Mouse (Mus musculus) bone marrow macrophage, adult 2 months (primary cell): ENCODE data around the gene Fam241b.

Experiments used
- CTCF ChIP-seq: IDR thresholded peaks from 2 replicates; pipeline ENCODE4 v1.5.1; 2012; ENCODE audit warnings: low read depth, mild to moderate bottlenecking, low read length, moderate library complexity
- POLR2A ChIP-seq: IDR thresholded peaks from 2 replicates; pipeline ENCODE4 v1.6.1; 2012; ENCODE audit warnings: mild to moderate bottlenecking, low read depth, low read length, borderline replicate concordance

DNA sequence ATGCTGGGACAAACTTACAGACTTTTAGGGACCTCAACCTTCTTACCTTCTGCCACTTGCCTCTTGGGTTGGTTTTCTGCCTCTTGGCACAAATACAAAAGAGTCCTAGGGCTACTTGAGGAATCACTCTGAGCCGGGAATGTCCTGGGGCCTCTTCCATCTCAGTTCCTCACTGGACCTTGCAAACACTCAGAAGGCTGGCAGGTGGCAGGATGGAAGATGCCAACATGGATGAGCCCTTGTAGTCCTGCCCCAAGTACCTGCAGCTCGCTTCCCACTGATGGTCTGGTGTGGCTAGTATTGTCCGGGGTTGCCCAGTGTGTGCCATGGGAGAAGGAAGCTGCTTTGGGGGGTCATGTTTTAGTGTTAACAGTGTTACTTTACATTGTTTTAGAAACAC lies 73.8 kb downstream of the Fam241b start:
- TF ChIP-seq CTCF (no peak), POLR2A (no peak)
